Mouse (Mus musculus): Measurements from ENCODE around the gene Bola3. TPM values are rescaled to one million over a fixed set of nuclear protein-coding genes. Genes with fewer than 3 reads are reported as not detected.
"Not testable (repeated sequence)": the region's sequence is repeated elsewhere in the genome, so short reads cannot be mapped to it uniquely, and the experiment has no call there.

Bola3 gene
- polyA plus RNA-seq, 1 experiment from 2014 or later = 145 TPM

DNA sequence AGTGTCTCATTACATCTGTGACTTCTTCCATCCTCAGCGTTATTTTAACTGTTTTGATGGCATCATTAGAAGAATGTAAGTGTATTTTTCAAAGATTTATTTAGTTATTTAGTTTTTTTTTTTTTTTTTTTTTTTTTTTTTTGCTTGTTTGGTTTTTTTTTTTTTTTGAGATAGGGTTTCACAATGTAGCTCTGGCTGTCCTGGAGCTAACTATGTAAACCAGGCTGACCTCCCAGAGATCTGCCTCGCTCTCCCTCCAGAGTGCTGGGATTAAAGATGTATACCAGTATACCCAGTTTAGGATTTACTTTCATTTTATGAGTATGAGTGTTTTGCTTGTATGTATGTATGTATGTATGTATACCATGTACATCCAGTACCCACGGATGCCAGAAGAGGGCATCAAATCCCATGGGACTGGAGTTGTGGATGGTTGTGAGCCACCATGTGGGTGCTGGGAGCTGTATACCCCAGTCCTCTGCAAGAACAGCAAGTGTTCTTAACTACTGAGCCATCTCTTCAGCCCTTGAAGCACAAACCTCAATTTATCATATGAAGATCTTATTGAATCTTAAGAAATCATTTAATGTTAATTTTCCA is 21.3 kb upstream of the Bola3 start:
- ATAC-seq (ENCODE audit: insufficient read depth, low FRiP score) = no peak
- no peak overlapping the region for H3K4me2 ChIP-seq (ENCODE audit: low read depth, low read length)
- 93% methylated on average over 3 of the region's 3 CpGs for WGBS

DNA sequence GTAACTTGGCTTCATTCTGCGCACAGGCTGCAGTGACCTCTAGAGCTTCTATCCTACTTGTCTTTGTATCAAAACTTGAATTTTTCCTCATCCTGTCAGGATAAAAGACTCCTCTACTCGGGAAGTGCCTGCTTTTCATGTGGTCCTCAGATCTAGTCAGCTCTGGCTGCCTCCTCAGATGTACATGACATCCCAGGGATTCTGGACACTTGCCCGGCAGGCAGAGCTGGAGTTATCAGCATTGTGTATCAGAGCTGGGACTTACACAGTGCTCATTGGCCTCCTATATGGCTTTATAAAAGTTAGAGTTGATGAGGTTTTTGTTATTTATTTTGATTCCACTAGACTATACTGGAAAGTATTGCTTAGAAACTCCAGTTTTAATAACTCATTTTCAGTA is 7.6 kb upstream of the Bola3 start:
- 76% methylated on average over 3 of the region's 3 CpGs for WGBS
- Histone ChIP-seq H3K27ac (ENCODE audit: low read length) (no peak overlapping the region), H3K27me3 (ENCODE audit: control insufficient read depth, insufficient read depth, low read length) (no peaks in the 10 kb centered on the region), H3K36me3 (ENCODE audit: control insufficient read depth, insufficient read depth, low read length) (peaks cover 8% of the 10 kb centered on the region), H3K4me1 (ENCODE audit: control insufficient read depth, insufficient read depth, low read length) (no peaks in the 10 kb centered on the region), H3K9me3 (replicated peaks; ENCODE audit: control insufficient read depth, low read length) (no peaks in the 10 kb centered on the region), H3K4me2 (ENCODE audit: low read depth, low read length) (no peak overlapping the region), H3K4me3 (replicated peaks; ENCODE audit: low read length) (no peak overlapping the region), H3K9ac (ENCODE audit: low read length) (no peak overlapping the region)
- ATAC-seq (ENCODE audit: insufficient read depth, low FRiP score) = no peak

More for the DNA sequence above, 21.3 kb upstream of the Bola3 start:
- H3K27ac ChIP-seq (ENCODE audit: low read length) = no peak overlapping the region
- H3K4me1 ChIP-seq (ENCODE audit: control insufficient read depth, insufficient read depth, low read length) = peaks cover 11% of the 10 kb centered on the region
- no peaks in the 10 kb centered on the region for H3K27me3 ChIP-seq (ENCODE audit: control insufficient read depth, insufficient read depth, low read length)
- peaks cover 5% of the 10 kb centered on the region; the same call in 1 of the 2 replicates for H3K36me3 ChIP-seq (ENCODE audit: control insufficient read depth, insufficient read depth, low read length)
- no peak overlapping the region for H3K4me3 ChIP-seq (replicated peaks; ENCODE audit: low read length)
- H3K9ac ChIP-seq (ENCODE audit: low read length) = no peak overlapping the region
- no peaks in the 10 kb centered on the region for H3K9me3 ChIP-seq (replicated peaks; ENCODE audit: control insufficient read depth, low read length)

DNA sequence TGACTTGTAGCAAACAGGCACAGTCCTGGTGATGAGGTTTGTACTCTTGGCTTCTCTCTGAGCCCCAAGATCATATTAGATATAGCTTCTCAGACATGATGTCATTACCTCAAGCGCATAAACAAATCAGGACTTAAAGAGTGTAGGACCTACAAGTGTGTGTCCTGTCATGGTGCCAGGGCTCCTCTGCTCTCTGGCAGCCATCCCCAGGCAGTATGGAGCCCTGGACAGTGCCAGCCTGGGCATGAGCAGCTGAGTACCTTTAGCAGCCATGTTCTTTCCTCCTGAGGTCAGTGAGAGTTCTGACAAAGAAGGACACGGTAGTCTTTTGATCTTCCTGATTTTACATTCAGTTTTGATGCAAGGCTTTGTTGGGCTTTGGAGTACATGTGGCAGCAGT is 6.0 kb upstream of the Bola3 start:
- Histone ChIP-seq H3K4me2 (ENCODE audit: low read depth, low read length) (no peak overlapping the region), H3K27ac (ENCODE audit: low read length) (no peak overlapping the region), H3K27me3 (ENCODE audit: control insufficient read depth, insufficient read depth, low read length) (no peaks in the 10 kb centered on the region), H3K4me1 (ENCODE audit: control insufficient read depth, insufficient read depth, low read length) (no peaks in the 10 kb centered on the region), H3K9me3 (replicated peaks; ENCODE audit: control insufficient read depth, low read length) (no peaks in the 10 kb centered on the region), H3K9ac (ENCODE audit: low read length) (no peak overlapping the region), H3K4me3 (replicated peaks; ENCODE audit: low read length) (no peak overlapping the region), H3K36me3 (ENCODE audit: control insufficient read depth, insufficient read depth, low read length) (peaks cover 5% of the 10 kb centered on the region)
- no peak for ATAC-seq (ENCODE audit: insufficient read depth, low FRiP score)
- 92% methylated on average over 2 of the region's 2 CpGs for WGBS

DNA sequence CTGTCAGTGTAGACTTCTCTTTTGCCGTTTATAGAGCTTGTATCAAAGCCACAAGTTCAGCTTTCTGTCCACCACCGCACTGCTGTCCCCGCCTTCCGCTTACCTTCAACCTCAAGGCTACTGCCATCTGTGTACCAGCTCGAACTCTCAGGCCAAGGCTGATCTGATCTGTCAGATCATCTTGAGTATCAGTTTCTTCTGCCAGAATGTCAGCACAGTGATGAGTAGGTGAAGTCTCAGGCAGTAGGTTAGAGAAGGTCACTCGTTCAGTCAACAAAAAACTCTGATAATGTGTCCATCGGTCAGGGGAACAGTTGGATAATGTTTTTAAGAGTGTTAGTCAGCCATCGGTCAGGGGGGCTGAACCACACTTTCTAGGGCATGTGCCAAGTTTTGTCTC is 3.7 kb upstream of the Bola3 start:
- H3K27ac ChIP-seq (ENCODE audit: low read length); H3K9ac ChIP-seq (ENCODE audit: low read length); H3K9me3 ChIP-seq (replicated peaks; ENCODE audit: control insufficient read depth, low read length); ATAC-seq (ENCODE audit: insufficient read depth, low FRiP score); H3K4me3 ChIP-seq (replicated peaks; ENCODE audit: low read length); H3K4me2 ChIP-seq (ENCODE audit: low read depth, low read length); H3K36me3 ChIP-seq (ENCODE audit: control insufficient read depth, insufficient read depth, low read length); H3K4me1 ChIP-seq (ENCODE audit: control insufficient read depth, insufficient read depth, low read length); H3K27me3 ChIP-seq (ENCODE audit: control insufficient read depth, insufficient read depth, low read length): not testable (repeated sequence)
- 83% methylated on average over 8 of the region's 8 CpGs for WGBS

DNA sequence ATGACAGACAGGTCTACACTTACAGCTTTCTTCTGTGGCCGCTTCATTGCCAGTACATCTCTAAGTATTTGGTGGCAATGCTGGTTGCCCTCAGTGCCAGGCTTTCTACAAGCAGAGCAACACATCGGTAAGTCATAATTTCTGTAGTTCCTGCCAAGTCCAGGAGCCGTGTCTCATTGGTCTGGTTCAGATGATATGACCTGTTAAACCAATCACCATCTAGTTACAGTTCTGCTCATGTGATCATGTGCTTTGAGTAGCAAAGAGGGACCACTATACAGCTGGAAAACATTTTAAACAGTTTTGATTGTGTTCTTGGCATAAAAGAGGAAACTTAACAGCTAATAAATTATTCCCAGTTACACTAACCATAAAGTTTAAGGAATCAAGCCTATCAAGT is 1.0 kb upstream of the Bola3 start:
- 83% methylated on average over 3 of the region's 3 CpGs for WGBS
- Histone ChIP-seq H3K9ac (ENCODE audit: low read length) (no peak overlapping the region), H3K36me3 (ENCODE audit: control insufficient read depth, insufficient read depth, low read length) (no peaks in the 10 kb centered on the region), H3K9me3 (replicated peaks; ENCODE audit: control insufficient read depth, low read length) (no peaks in the 10 kb centered on the region), H3K4me1 (ENCODE audit: control insufficient read depth, insufficient read depth, low read length) (peaks cover 20% of the 10 kb centered on the region), H3K27me3 (ENCODE audit: control insufficient read depth, insufficient read depth, low read length) (no peaks in the 10 kb centered on the region), H3K4me3 (replicated peaks; ENCODE audit: low read length) (no peak overlapping the region), H3K4me2 (ENCODE audit: low read depth, low read length) (no peak overlapping the region), H3K27ac (ENCODE audit: low read length) (no peak overlapping the region)
- ATAC-seq (ENCODE audit: insufficient read depth, low FRiP score) = no peak

DNA sequence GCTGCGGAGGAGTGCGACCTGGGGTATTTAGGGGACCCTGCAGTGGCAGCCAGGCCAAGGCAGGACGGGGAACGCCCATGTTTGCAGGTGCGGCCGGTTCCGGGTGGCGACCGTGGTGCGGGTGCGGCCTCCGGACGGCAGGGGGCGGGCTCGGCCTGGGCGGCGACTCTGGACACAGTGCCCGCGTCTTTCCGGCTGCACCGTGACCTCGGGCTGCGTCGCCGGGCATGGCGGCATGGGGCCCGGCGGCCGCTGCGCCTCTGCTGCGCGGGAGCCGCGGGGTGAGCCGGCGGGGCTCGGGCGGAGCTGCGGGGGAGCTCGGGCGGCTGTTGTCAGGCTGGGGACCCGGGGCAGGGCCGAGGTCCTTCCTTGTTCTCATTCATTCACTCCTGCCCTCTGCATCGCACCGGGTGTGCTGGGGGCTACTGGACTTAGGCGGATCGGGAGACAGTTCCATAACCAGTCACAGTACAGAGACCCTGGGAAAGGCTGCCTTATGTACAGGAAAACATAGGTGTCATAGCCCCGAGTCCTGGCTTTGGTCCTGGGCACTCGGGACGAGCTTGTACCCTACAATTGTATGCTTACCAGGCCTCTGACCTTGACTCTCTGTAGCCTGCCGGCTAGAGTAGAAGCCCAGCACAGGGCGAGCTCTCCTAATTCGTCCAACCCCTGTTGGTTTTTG is 469 bp downstream of the Bola3 start:
- H3K9ac ChIP-seq (ENCODE audit: low read length) = peak overlapping the region; percentile 95
- H3K4me3 ChIP-seq (replicated peaks; ENCODE audit: low read length) = peak overlapping the region; percentile 87
- H3K4me1 ChIP-seq (ENCODE audit: control insufficient read depth, insufficient read depth, low read length) = peaks cover 20% of the 10 kb centered on the region
- under 1% methylated on average over 53 of the region's 53 CpGs for WGBS
- H3K27me3 ChIP-seq (ENCODE audit: control insufficient read depth, insufficient read depth, low read length) = no peaks in the 10 kb centered on the region
- peak; percentile 94 for ATAC-seq (ENCODE audit: insufficient read depth, low FRiP score)
- H3K9me3 ChIP-seq (replicated peaks; ENCODE audit: control insufficient read depth, low read length) = no peaks in the 10 kb centered on the region
- H3K27ac ChIP-seq (ENCODE audit: low read length) = peak overlapping the region; percentile 56; the same call in 1 of the 2 replicates
- H3K4me2 ChIP-seq (ENCODE audit: low read depth, low read length) = peak overlapping the region; percentile 71
- peaks cover 4% of the 10 kb centered on the region; the same call in 1 of the 2 replicates for H3K36me3 ChIP-seq (ENCODE audit: control insufficient read depth, insufficient read depth, low read length)

DNA sequence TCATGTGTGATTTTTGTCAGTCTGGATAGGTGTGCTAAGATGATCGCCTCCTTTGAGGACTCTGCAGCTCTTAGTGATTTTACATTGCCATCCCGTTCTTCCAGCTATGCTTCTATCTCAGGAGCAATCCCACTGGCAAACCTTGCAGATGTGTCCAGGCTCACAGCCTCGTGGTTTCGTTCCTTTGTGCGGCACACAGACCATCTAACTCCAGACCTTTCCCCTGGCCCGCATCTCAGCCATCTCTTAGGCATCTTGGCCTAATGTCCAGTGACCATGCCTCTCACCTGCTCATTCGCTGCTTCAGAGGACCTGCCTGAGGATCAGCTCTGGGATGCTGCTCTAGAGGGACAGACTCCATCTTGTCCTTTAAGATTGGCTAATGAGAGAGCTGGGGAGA is 1.2 kb downstream of the Bola3 start:
- no peak for ATAC-seq (ENCODE audit: insufficient read depth, low FRiP score)
- Histone ChIP-seq H3K4me3 (replicated peaks; ENCODE audit: low read length) (peak overlapping the region; percentile 87), H3K4me2 (ENCODE audit: low read depth, low read length) (peak overlapping the region; percentile 71)

DNA sequence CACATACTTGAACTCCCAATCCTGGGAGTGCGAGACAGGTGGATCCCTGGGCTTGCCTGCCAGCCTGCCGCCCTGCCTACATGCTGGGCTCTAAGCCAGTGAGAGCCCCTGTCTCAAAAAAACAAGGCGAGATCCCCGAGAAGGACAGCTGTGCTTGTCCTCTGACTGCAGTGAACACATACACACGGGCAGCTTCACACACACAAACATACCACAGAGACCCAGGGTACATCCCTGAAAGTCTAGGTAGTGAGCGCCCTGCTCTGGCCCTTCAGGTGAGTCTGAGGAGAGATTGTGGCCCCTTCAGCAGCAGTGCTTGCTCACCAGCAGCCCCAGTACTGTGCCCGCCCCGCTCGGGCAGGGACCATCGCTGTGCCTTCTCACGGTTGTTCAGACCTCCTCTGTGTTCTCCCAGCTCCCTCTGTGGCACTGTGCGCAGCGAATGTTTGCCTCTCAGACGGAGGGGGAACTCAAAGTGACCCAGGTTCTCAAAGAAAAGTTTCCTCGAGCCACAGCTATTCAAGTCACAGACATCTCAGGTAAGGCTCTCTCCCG is 2.0 kb downstream of the Bola3 start:
- Histone ChIP-seq H3K4me1 (ENCODE audit: control insufficient read depth, insufficient read depth, low read length) (peaks cover 20% of the 10 kb centered on the region), H3K9ac (ENCODE audit: low read length) (peak overlapping the region; percentile 95; the same call in 1 of the 2 replicates), H3K27ac (ENCODE audit: low read length) (peak overlapping the region; percentile 52), H3K4me3 (replicated peaks; ENCODE audit: low read length) (no peak overlapping the region), H3K9me3 (replicated peaks; ENCODE audit: control insufficient read depth, low read length) (no peaks in the 10 kb centered on the region), H3K27me3 (ENCODE audit: control insufficient read depth, insufficient read depth, low read length) (no peaks in the 10 kb centered on the region), H3K4me2 (ENCODE audit: low read depth, low read length) (no peak overlapping the region), H3K36me3 (ENCODE audit: control insufficient read depth, insufficient read depth, low read length) (peaks cover 5% of the 10 kb centered on the region; the same call in 1 of the 2 replicates)
- WGBS = 85% methylated on average over 16 of the region's 16 CpGs
- ATAC-seq (ENCODE audit: insufficient read depth, low FRiP score) = no peak

More for the DNA sequence above, 1.2 kb downstream of the Bola3 start:
- H3K36me3 ChIP-seq (ENCODE audit: control insufficient read depth, insufficient read depth, low read length) = peaks cover 5% of the 10 kb centered on the region; the same call in 1 of the 2 replicates
- 79% methylated on average over 7 of the region's 7 CpGs for WGBS
- no peak overlapping the region for H3K27ac ChIP-seq (ENCODE audit: low read length)
- no peaks in the 10 kb centered on the region for H3K9me3 ChIP-seq (replicated peaks; ENCODE audit: control insufficient read depth, low read length)
- peak overlapping the region; percentile 95 for H3K9ac ChIP-seq (ENCODE audit: low read length)
- H3K4me1 ChIP-seq (ENCODE audit: control insufficient read depth, insufficient read depth, low read length) = peaks cover 20% of the 10 kb centered on the region
- no peaks in the 10 kb centered on the region for H3K27me3 ChIP-seq (ENCODE audit: control insufficient read depth, insufficient read depth, low read length)

DNA sequence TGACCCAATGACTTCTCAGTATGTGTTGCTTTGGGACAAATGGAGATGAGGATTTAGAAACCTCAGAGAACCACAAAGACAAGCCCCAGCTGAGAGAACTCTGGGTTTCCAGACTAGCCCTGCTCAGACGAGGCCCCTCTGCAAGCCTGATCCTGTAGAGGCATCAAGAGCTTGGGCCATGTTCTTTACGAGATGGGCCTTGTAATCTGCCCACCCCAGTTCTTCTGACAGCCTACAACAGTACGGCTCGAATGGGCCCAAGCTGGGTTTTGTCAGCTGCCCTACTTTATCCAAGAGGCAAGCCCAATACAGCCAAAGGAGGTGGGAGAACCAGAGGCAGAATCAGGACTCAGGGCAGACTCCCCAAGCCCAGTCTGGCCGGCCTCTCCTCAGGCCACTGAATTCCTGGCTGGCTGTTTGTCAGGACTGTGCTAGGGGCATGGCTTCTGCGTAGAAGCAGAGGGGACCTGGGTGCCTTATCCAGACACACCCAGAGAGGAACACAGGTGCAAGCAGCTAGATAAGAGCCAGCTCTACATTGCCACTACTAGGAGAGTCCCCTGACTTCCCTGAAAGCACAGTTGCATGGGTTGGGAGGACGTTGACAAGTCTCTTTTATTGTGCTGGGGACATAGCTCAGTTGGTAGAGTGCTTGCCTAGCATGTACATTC is 2.7 kb downstream of the Bola3 start:
- peaks cover 5% of the 10 kb centered on the region; the same call in 1 of the 2 replicates for H3K36me3 ChIP-seq (ENCODE audit: control insufficient read depth, insufficient read depth, low read length)
- WGBS = 67% methylated on average over 7 of the region's 7 CpGs
- peak overlapping the region; percentile 52 for H3K27ac ChIP-seq (ENCODE audit: low read length)
- peak; percentile 48; the same call in 1 of the 2 replicates for ATAC-seq (ENCODE audit: insufficient read depth, low FRiP score)
- H3K27me3 ChIP-seq (ENCODE audit: control insufficient read depth, insufficient read depth, low read length) = no peaks in the 10 kb centered on the region
- no peaks in the 10 kb centered on the region for H3K9me3 ChIP-seq (replicated peaks; ENCODE audit: control insufficient read depth, low read length)
- no peak overlapping the region for H3K4me2 ChIP-seq (ENCODE audit: low read depth, low read length)
- H3K9ac ChIP-seq (ENCODE audit: low read length) = peak overlapping the region; percentile 95; the same call in 1 of the 2 replicates
- H3K4me3 ChIP-seq (replicated peaks; ENCODE audit: low read length) = no peak overlapping the region
- H3K4me1 ChIP-seq (ENCODE audit: control insufficient read depth, insufficient read depth, low read length) = peaks cover 20% of the 10 kb centered on the region

Data from stomach, embryonic 16.5 days (tissue).